Mouse (Mus musculus) limb, embryonic 14.5 days (tissue): ENCODE results near the gene Dennd4b. TPM values are rescaled to one million over a fixed set of nuclear protein-coding genes. Genes with fewer than 3 reads are reported as not detected.
"Not testable (repeated sequence)": the region's sequence is repeated elsewhere in the genome, so short reads cannot be mapped to it uniquely, and the experiment has no call there.

ENCODE experiments used
- ATAC-seq: fragments of 200-750 bp; cut with Nextera tagmentation; 2 replicates; pipeline ENCODE4 v1.8.0; 2017; ENCODE audit warnings: low read depth, moderate number of reproducible peaks, moderate TSS enrichment; ENCODE audit not compliant: low FRiP score
- DNase-seq: peaks from one replicate; pipeline ENCODE4 v3.0.0-alpha.2; 2015; ENCODE audit warnings: low spot score
- H3K27ac ChIP-seq: fragments of 300-500 bp; sonication (generic); replicated peaks from 2 replicates; pipeline ENCODE4 v1.5.1; 2014; ENCODE audit warnings: low read depth, mild to moderate bottlenecking, low read length, moderate library complexity, mixed read lengths
- H3K27me3 ChIP-seq: fragments of 300-500 bp; sonication (generic); 2 replicates; pipeline ENCODE4 v1.6.1; 2014; ENCODE audit warnings: low read length, mixed read lengths; ENCODE audit not compliant: control insufficient read depth, insufficient read depth
- H3K36me3 ChIP-seq: fragments of 300-500 bp; sonication (generic); 2 replicates; pipeline ENCODE4 v1.6.1; 2014; ENCODE audit warnings: mild to moderate bottlenecking, low read length, moderate library complexity, mixed read lengths; ENCODE audit not compliant: control insufficient read depth, insufficient read depth
- H3K4me1 ChIP-seq: fragments of 300-500 bp; sonication (generic); 2 replicates; pipeline ENCODE4 v1.6.1; 2014; ENCODE audit warnings: antibody characterized with exemption, low read length, mixed read lengths; ENCODE audit not compliant: control insufficient read depth, insufficient read depth
- H3K4me2 ChIP-seq: fragments of 300-500 bp; sonication (generic); replicated peaks from 2 replicates; pipeline ENCODE4 v1.6.1; 2014; ENCODE audit warnings: low read depth, mild to moderate bottlenecking, low read length, moderate library complexity; ENCODE audit not compliant: severe bottlenecking
- H3K4me3 ChIP-seq: fragments of 300-500 bp; sonication (generic); replicated peaks from 2 replicates; pipeline ENCODE4 v1.5.1; 2014; ENCODE audit warnings: low read length
- H3K9ac ChIP-seq: fragments of 300-500 bp; sonication (generic); 2 replicates; pipeline ENCODE4 v1.6.1; 2014; ENCODE audit warnings: mild to moderate bottlenecking, low read depth, low read length, moderate library complexity; ENCODE audit not compliant: severe bottlenecking
- H3K9me3 ChIP-seq: fragments of 300-500 bp; sonication (generic); 2 replicates; pipeline ENCODE4 v1.6.1; 2016; ENCODE audit warnings: low read length; ENCODE audit not compliant: control insufficient read depth
- POLR2A ChIP-seq: fragments of 200-500 bp; IDR thresholded peaks from 2 replicates; pipeline ENCODE4 v1.8.0; 2012; ENCODE audit warnings: inconsistent platforms, mild to moderate bottlenecking, moderate library complexity, borderline replicate concordance; ENCODE audit not compliant: insufficient read depth, insufficient read length; ENCODE audit errors: extremely low read depth
- WGBS: fragments of 180-500 bp; shearing (Covaris S2); extraction: QIAGEN DNeasy Blood & Tissue Kit; methylation state at CpG from one replicate; pipeline ENCODE4 v1.1.7; 2014; 5-methylcytosine and 5-hydroxymethylcytosine counted together
- polyA plus RNA-seq, 2 experiments: library from polyadenylated mRNA; depleted of rRNA in 1 of 2; stranded (reverse) in 1 of 2; unstranded in 1 of 2; fragments of >200 nt; fragmentation: Nextera tagmentation in 1 of 2; extraction: Ambion mirVana in 1 of 2; gene quantifications; 2 replicates each; pipeline versions ENCODE4 v1.2.1 to v1.2.3; 2012 to 2014

Dennd4b gene
- polyA plus RNA-seq, 2 experiments = 3.6 to 21.3 TPM

DNA sequence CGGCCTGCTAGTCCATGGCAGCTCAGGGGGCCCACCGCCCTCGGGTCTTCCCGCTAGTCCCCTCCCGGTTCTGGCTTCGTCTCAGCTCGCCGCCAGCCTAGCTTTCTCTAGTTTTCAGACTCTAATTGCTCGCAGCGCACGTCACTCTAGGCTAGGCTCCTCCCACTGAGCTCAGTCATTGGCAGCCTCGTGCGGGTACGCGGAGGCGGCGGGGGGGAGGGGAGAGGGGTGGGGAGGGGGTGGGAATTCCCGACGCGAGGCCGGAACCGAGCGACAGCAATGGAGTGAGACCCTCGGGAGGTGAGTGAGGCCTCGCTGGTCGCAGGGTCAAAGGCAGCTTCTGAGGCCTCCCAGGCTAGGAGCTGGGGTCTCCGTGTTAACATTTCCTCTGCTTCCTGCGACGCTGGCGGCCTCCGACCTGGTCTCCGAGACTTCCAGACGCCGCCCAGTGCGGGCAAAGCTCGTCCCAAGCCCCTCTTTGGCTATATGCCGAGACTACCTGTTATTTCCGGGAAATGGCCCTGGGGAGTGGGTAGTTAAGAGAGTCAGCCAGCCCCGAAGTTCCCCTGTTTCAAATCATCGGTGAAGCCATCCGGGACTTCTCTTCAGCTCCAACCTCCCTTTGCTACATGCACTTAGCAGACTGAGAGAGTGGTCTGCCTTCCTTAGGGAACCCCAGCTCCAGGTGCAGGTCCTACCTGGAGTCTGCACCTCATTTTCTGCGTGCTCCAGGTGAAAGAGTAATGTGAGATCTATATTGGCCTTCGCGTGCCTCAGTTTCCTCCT is 16.8 kb upstream of the Dennd4b start, which contains the start of gene Slc39a1:
Slc39a1 (plus strand) TSS at position 213 of the 786 bp plus-strand sequence.
- no peak for TF ChIP-seq POLR2A
- no peaks in the 10 kb centered on the region for H3K9me3 ChIP-seq
- no peaks in the 10 kb centered on the region for H3K27me3 ChIP-seq
- ATAC-seq (peak; percentile 94), DNase-seq (peak; percentile 97)
- peaks cover 21% of the 10 kb centered on the region for H3K36me3 ChIP-seq
- WGBS = under 1% methylated on average over 44 of the region's 44 CpGs
- peak within 1 kb of the TSS; percentile 85 for H3K4me2 ChIP-seq
- H3K4me3 ChIP-seq = peak within 1 kb of the TSS; percentile 77
- H3K27ac ChIP-seq = peak within 1 kb of the TSS; percentile 92
- peak within 1 kb of the TSS; percentile 84 for H3K9ac ChIP-seq
- peaks cover 17% of the 10 kb centered on the region for H3K4me1 ChIP-seq

DNA sequence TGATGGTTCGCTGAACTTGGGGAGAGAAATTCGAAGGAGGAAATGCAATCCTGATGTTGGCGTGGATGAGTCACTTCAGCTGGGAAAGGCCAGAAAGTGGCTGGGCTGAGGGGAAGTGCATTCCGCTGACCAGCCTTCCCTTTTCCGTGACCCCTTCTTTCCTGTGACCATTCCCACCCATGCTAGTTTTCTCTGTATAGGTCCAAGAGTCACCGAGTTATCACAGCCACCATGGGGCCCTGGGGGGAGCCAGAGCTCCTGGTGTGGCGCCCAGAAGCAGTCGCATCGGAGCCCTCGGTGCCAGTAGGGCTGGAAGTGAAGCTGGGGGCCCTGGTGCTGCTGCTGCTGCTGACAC is 16.3 kb upstream of the Dennd4b start:
- peak overlapping the region; percentile 84 for H3K9ac ChIP-seq
- H3K27me3 ChIP-seq = no peaks in the 10 kb centered on the region
- peak overlapping the region; percentile 92 for H3K27ac ChIP-seq
- 6% methylated on average over 10 of the region's 10 CpGs for whole genome bisulfite sequencing
- peaks cover 21% of the 10 kb centered on the region for H3K36me3 ChIP-seq
- H3K4me1 ChIP-seq = peaks cover 12% of the 10 kb centered on the region
- peak overlapping the region; percentile 77 for H3K4me3 ChIP-seq
- no peaks in the 10 kb centered on the region for H3K9me3 ChIP-seq
- H3K4me2 ChIP-seq = peak overlapping the region; percentile 85
- DNase-seq (no peak), ATAC-seq (no peak)
- no peak for TF ChIP-seq POLR2A

DNA sequence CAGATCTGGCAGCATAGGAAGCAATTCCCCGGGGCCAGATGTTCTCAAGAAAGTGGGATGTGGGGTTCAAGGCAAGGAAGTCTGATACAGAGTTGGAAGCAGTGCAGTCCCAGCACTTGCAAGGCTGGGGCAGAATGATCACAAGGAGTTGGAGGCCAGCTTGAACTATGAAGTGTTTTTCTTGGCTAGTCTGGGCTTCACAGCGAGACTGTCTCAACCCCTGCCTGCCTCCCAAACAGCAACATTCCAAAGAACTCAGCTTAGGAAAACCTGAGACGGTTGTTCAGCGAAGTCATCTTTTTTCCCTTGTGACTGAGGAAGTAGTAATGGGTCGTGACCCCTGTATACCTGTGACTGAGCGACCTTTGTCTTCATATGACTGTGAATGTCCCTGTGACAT is 14.2 kb upstream of the Dennd4b start:
- Histone ChIP-seq H3K4me1 (peaks cover 17% of the 10 kb centered on the region), H3K27me3 (no peaks in the 10 kb centered on the region), H3K9ac (no peak overlapping the region), H3K36me3 (peaks cover 21% of the 10 kb centered on the region), H3K9me3 (no peaks in the 10 kb centered on the region), H3K4me3 (no peak overlapping the region), H3K4me2 (no peak overlapping the region), H3K27ac (no peak overlapping the region)
- no peak for TF ChIP-seq POLR2A
- 85% methylated on average over 6 of the region's 6 CpGs for WGBS
- ATAC-seq (no peak), DNase-seq (no peak)

DNA sequence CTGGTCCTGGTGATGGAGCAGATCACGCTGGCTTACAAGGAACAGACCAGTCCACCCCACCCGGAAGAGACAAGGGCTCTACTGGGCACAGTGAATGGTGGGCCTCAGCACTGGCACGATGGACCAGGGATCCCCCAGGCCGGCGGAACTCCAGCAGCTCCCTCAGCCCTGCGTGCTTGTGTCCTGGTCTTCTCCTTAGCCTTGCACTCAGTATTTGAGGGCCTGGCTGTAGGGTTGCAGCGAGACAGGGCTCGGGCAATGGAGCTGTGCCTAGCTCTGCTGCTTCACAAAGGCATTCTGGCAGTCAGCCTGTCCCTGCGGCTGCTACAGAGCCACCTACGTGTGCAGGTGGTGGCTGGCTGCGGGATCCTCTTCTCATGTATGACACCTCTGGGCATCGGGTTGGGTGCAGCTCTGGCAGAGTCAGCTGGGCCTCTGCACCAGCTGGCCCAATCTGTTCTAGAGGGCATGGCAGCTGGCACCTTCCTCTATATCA is 13.2 kb upstream of the Dennd4b start:
- H3K4me3 ChIP-seq, H3K27ac ChIP-seq, H3K9me3 ChIP-seq, DNase-seq, H3K4me2 ChIP-seq, ATAC-seq, H3K9ac ChIP-seq, H3K27me3 ChIP-seq: not testable (repeated sequence)
- H3K36me3 ChIP-seq = peaks cover 23% of the 10 kb centered on the region
- 95% methylated on average over 6 of the region's 12 CpGs for WGBS
- H3K4me1 ChIP-seq = peaks cover 17% of the 10 kb centered on the region

DNA sequence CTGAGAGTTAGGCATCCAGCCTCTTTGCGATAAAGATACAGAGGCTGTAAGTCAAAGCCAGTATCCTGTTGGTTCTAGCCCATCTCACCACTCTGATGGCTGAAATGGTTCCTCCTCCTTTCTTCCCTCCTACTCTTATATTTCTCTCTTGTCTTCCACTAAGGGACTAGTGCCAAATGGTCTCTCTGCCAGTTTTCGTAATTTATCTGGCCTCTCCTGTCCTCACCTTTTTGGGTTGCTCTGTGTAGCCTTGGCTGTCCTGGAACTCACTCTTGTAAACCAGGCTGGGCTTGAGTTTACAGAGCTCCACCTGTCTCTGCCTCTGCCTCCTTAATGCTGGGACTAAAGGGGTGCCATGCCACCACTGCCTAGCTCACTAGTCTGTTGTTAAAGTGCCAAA is 12.3 kb upstream of the Dennd4b start:
- H3K27me3 ChIP-seq, DNase-seq, H3K9me3 ChIP-seq, H3K4me3 ChIP-seq, H3K4me2 ChIP-seq, H3K9ac ChIP-seq, ATAC-seq, H3K27ac ChIP-seq: not testable (repeated sequence)
- 88% methylated on average over 2 of the region's 2 CpGs for WGBS
- Histone ChIP-seq H3K4me1 (peaks cover 14% of the 10 kb centered on the region), H3K36me3 (peaks cover 32% of the 10 kb centered on the region)

DNA sequence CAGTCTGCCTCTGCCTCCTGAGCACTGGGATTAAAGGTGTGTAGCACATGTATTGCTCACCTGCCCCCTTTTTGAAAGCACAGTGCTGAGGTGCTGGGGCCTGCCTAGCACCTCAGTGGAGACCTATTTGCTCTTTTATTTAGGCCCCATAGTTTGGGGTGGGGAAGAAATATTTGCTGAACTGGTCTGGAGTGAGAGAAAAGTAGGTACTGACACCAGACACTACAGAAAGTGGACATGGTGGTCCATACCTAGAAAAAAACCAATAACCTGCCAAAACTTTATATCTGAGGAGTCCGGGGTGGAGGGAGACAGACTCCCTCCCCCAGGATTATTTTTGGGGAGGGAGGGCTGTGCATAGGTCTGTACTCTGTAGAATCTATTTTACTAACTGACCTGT is 11.8 kb upstream of the Dennd4b start:
- 75% methylated on average over 1 of the region's 1 CpGs for WGBS
- H3K4me1 ChIP-seq = peaks cover 13% of the 10 kb centered on the region
- not testable (repeated sequence) for H3K27me3 ChIP-seq, ATAC-seq, H3K9me3 ChIP-seq, H3K4me2 ChIP-seq, H3K9ac ChIP-seq, H3K27ac ChIP-seq, H3K4me3 ChIP-seq, DNase-seq
- H3K36me3 ChIP-seq = peaks cover 36% of the 10 kb centered on the region
